Mouse (Mus musculus) C2C12 (cell line): ENCODE measurements at regions not wholly inside any gene's neighbourhood (a gene's known extent, or its start where the extent isn't known, plus 50 kb on each side); places are given as distances from the start of the nearest gene placed in this dataset.
A peak's percentile ranks its signal among the peaks of the same experiment; 100 is the strongest.

Experiments
- CEBPB ChIP-seq: IDR thresholded peaks from one replicate; pipeline ENCODE4 v1.6.1; 2011; ENCODE audit warnings: low read depth, mild to moderate bottlenecking, control low read depth, moderate library complexity
- CTCF ChIP-seq: IDR thresholded peaks from one replicate; pipeline ENCODE4 v1.5.1; 2011; ENCODE audit not compliant: control insufficient read depth, insufficient read depth, insufficient read length
- FOSL1 ChIP-seq: IDR thresholded peaks from one replicate; pipeline ENCODE4 v1.8.0; 2011; ENCODE audit warnings: mild to moderate bottlenecking, low read length; ENCODE audit not compliant: poor library complexity, insufficient read depth, severe bottlenecking
- MAX ChIP-seq: IDR thresholded peaks from one replicate; pipeline ENCODE4 v1.6.1; 2011; ENCODE audit warnings: mild to moderate bottlenecking, control low read depth
- MYOD1 ChIP-seq: IDR thresholded peaks from one replicate; pipeline ENCODE4 v1.6.1; 2011; ENCODE audit warnings: low read depth; ENCODE audit not compliant: control insufficient read depth, insufficient read length
- MYOG ChIP-seq: IDR thresholded peaks from one replicate; pipeline ENCODE4 v1.6.1; 2011; ENCODE audit not compliant: control insufficient read depth, insufficient read length; ENCODE audit errors: extremely low read depth
- USF1 ChIP-seq: IDR thresholded peaks from one replicate; pipeline ENCODE4 v1.6.1; 2011; ENCODE audit warnings: low read depth, mild to moderate bottlenecking, control low read depth, moderate library complexity

- no peak for TF ChIP-seq MYOG
- TF ChIP-seq CTCF = no peak
- TF ChIP-seq MYOD1 = peak; percentile 64
- no peak for TF ChIP-seq USF1
- TF ChIP-seq MAX = no peak
- no peak for TF ChIP-seq CEBPB
- no peak for TF ChIP-seq FOSL1
Observed at GRCm38 (mm10) chr13:102451176-102451575, 242.2 kb upstream of the Cd180 start.
